In genomic region chr7:5080010-5080751, GRCm38 (mm10) we compare ENCODE assay signal across 8 mouse cellular contexts. TPM values are rescaled to one million over a fixed set of nuclear protein-coding genes. Genes with fewer than 3 reads are reported as not detected.
DNase-seq lines count a peak whose midpoint lies in the region; ATAC-seq and TF ChIP-seq lines count a peak whose summit lies in the region.

Gene Epn1 (plus strand): TSS chr7:5080235.

- H3K27ac ChIP-seq in embryonic facial prominence, embryonic 13.5 days, result peak within 1 kb of the TSS; percentile 93
- H3K27ac ChIP-seq in heart, adult 2 months, result peak within 1 kb of the TSS; percentile 96
- peak within 1 kb of the TSS; percentile 91 for H3K27ac ChIP-seq in limb, embryonic 13.5 days
- H3K27ac ChIP-seq in midbrain, embryonic 16.5 days (ENCODE audit: low read length), result peak within 1 kb of the TSS; percentile 89

- no peak for TF ChIP-seq CTCF in heart, adult 2 months (IDR thresholded peaks at IDR 0.05)

- H3K9ac ChIP-seq in embryonic facial prominence, embryonic 13.5 days, result peak within 1 kb of the TSS; percentile 97
- H3K9ac ChIP-seq in heart, adult 2 months (ENCODE audit: low read depth, low read length), result peak within 1 kb of the TSS; percentile 91
- peak within 1 kb of the TSS; percentile 96 for H3K9ac ChIP-seq in limb, embryonic 13.5 days
- peak within 1 kb of the TSS; percentile 96 for H3K9ac ChIP-seq in midbrain, embryonic 16.5 days (ENCODE audit: low read depth, low read length)

- TF ChIP-seq POLR2A in heart, adult 2 months (IDR thresholded peaks at IDR 0.05; ENCODE audit: insufficient read depth, low read depth, low read length), result peak; percentile 86

- H3K27me3 ChIP-seq in embryonic facial prominence, embryonic 13.5 days, result no peaks in the 10 kb centered on the region
- no peaks in the 10 kb centered on the region for H3K27me3 ChIP-seq in heart, adult 2 months (ENCODE audit: control insufficient read depth, insufficient read depth, low read length)
- H3K27me3 ChIP-seq in limb, embryonic 13.5 days, result no peaks in the 10 kb centered on the region
- no peaks in the 10 kb centered on the region for H3K27me3 ChIP-seq in midbrain, embryonic 16.5 days (ENCODE audit: control insufficient read depth, insufficient read depth, low read depth, low read length)

- no peaks in the 10 kb centered on the region for H3K9me3 ChIP-seq in embryonic facial prominence, embryonic 13.5 days
- H3K9me3 ChIP-seq in limb, embryonic 13.5 days, result no peaks in the 10 kb centered on the region
- H3K9me3 ChIP-seq in midbrain, embryonic 16.5 days (replicated peaks; ENCODE audit: control insufficient read depth, low read length, poor library complexity, severe bottlenecking), result no peaks in the 10 kb centered on the region

- peak within 1 kb of the TSS; percentile 74 for H3K4me2 ChIP-seq in embryonic facial prominence, embryonic 13.5 days
- H3K4me2 ChIP-seq in limb, embryonic 13.5 days (replicated peaks), result peak within 1 kb of the TSS; percentile 87
- H3K4me2 ChIP-seq in midbrain, embryonic 16.5 days (ENCODE audit: low read length), result peak within 1 kb of the TSS; percentile 63

- peak; percentile 91 for TF ChIP-seq EP300 in heart, adult 2 months (IDR thresholded peaks at IDR 0.05; ENCODE audit: insufficient read depth, low read depth, low read length)

- H3K36me3 ChIP-seq in embryonic facial prominence, embryonic 13.5 days, result peaks cover 52% of the 10 kb centered on the region
- peaks cover 24% of the 10 kb centered on the region for H3K36me3 ChIP-seq in heart, adult 2 months (ENCODE audit: control insufficient read depth, insufficient read depth, low read length)
- H3K36me3 ChIP-seq in limb, embryonic 13.5 days, result peaks cover 56% of the 10 kb centered on the region
- peaks cover 13% of the 10 kb centered on the region for H3K36me3 ChIP-seq in midbrain, embryonic 16.5 days (ENCODE audit: control insufficient read depth, insufficient read depth, low read length)

- H3K4me3 ChIP-seq in embryonic facial prominence, embryonic 13.5 days, result peak within 1 kb of the TSS; percentile 99
- H3K4me3 ChIP-seq in heart, adult 2 months, result peak within 1 kb of the TSS; percentile 95
- H3K4me3 ChIP-seq in limb, embryonic 13.5 days, result peak within 1 kb of the TSS; percentile 97
- H3K4me3 ChIP-seq in midbrain, embryonic 16.5 days (ENCODE audit: low read depth, low read length), result peak within 1 kb of the TSS; percentile 99

- under 1% methylated on average over 81 of the region's 81 CpGs for WGBS in embryonic facial prominence, embryonic 13.5 days
- WGBS in heart, adult 2 months, result under 1% methylated on average over 67 of the region's 81 CpGs
- under 1% methylated on average over 81 of the region's 81 CpGs for WGBS in limb, embryonic 13.5 days
- 1% methylated on average over 57 of the region's 81 CpGs for WGBS in midbrain, embryonic 16.5 days

- peak; percentile 91 for ATAC-seq in embryonic facial prominence, embryonic 13.5 days (ENCODE audit: insufficient number of reproducible peaks, insufficient read depth, low FRiP score, low TSS enrichment, low read depth)
- ATAC-seq in limb, embryonic 13.5 days (ENCODE audit: low FRiP score, low read depth), result peak; percentile 97
- ATAC-seq in midbrain, embryonic 16.5 days, result peak; percentile 97

- intact Hi-C loops in heart, adult 2 months (cut with DNase I), result loop anchor here (1.0 kb wide), 1 partner anchor 45 kb away; the partner anchor contains the start of gene Rasl2-9

- H3K79me2 ChIP-seq in heart, adult 2 months (replicated peaks; ENCODE audit: control insufficient read depth, insufficient read depth, low read length), result peaks cover 7% of the 10 kb centered on the region

- H3K4me1 ChIP-seq in embryonic facial prominence, embryonic 13.5 days, result peaks cover 12% of the 10 kb centered on the region
- H3K4me1 ChIP-seq in heart, adult 2 months (ENCODE audit: control insufficient read depth, insufficient read depth, low read length), result peaks cover 6% of the 10 kb centered on the region
- peaks cover 14% of the 10 kb centered on the region for H3K4me1 ChIP-seq in limb, embryonic 13.5 days
- H3K4me1 ChIP-seq in midbrain, embryonic 16.5 days (ENCODE audit: control insufficient read depth, insufficient read depth, low read length), result peaks cover 24% of the 10 kb centered on the region

- peak; percentile 79 for DNase-seq in 3134 (ENCODE audit: extremely low read depth, insufficient read length, low spot score)
- DNase-seq in adrenal gland, postnatal 36 days, result peak; percentile 98 to 99
- peak; percentile 96 to 98 for DNase-seq in heart, adult 2 months
- DNase-seq in kidney, adult 8-10 months, result peak; percentile 96
- DNase-seq in spleen, postnatal 10 days (ENCODE audit: low spot score in 2 of 2), result peak; percentile 83 to 97

RNA-seq across cellular contexts. Expression of gene Epn1, which starts in this region (rescaled TPM):
- total RNA-seq in adrenal gland, postnatal 36 days (2021), result 100 to 1,000 TPM; 146 to 155 TPM
- polyA plus RNA-seq in embryonic facial prominence, embryonic 13.5 days (2015; fragmentation: Nextera tagmentation; extraction: Ambion mirVana), result 63.8 and 70.5 TPM in 2 replicates
- total RNA-seq in heart, adult 2 months (2021), result 100 to 1,000 TPM; 160 to 192 TPM
- 174 and 181 TPM in 2 replicates for polyA plus RNA-seq in heart, adult 2 months (2012; rRNA removed)
- polyA plus RNA-seq in limb, embryonic 13.5 days (2015; fragmentation: Nextera tagmentation; extraction: Ambion mirVana), result 62.2 and 64.6 TPM in 2 replicates
- 107 and 120 TPM in 2 replicates for polyA plus RNA-seq in midbrain, embryonic 16.5 days (2015; fragmentation: Nextera tagmentation; extraction: Ambion mirVana)

Comparison
In these comparisons a context has a peak if more than half of its experiments do, and no peak if none do; other contexts are left out.
1. Peak in every context shown above with its lines: DNase-seq, ATAC-seq, H3K4me3 ChIP-seq and H3K27ac ChIP-seq.